Mouse (Mus musculus) hindlimb bud, embryonic 11.5 days (tissue): ENCODE results near the gene Ceacam2.
"Not testable (repeated sequence)": the region's sequence is repeated elsewhere in the genome, so short reads cannot be mapped to it uniquely, and the experiment has no call there.

Source experiments
- DNase-seq: peaks from one replicate; pipeline ENCODE4 v3.0.0-alpha.2; 2012; ENCODE audit warnings: low read depth, low spot score; ENCODE audit errors: extremely low spot score

Gene Ceacam2

DNA sequence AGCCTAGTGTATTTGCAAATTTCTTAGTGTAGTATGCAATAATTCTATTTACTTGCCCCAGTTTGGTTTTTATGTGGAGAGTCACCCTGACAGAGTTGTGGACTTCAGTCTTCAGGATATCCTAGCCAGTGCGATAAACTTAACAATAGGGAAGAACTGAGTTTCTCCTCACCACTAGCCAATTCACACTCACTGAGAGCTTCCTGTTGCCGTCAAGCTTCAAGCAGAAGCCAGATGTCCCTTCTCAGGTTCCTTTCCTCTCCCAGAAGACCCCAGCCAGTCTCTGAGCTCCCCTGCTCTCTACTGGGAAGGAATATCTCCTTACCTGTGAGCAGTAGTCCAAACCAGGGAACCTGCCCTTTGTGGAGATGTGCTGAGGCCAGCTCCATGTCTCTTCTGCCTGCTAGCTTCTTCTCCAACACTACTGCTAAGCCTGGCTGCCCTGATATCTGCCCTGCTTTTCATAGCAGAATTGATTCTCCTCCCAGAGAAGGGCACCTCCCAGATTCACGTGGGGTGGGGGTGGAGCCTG, at the start of gene Ceacam2:
Gene Ceacam2, minus strand, starts transcription at position 482 of the 532 bp plus-strand sequence.
- not testable (repeated sequence) for DNase-seq

DNA sequence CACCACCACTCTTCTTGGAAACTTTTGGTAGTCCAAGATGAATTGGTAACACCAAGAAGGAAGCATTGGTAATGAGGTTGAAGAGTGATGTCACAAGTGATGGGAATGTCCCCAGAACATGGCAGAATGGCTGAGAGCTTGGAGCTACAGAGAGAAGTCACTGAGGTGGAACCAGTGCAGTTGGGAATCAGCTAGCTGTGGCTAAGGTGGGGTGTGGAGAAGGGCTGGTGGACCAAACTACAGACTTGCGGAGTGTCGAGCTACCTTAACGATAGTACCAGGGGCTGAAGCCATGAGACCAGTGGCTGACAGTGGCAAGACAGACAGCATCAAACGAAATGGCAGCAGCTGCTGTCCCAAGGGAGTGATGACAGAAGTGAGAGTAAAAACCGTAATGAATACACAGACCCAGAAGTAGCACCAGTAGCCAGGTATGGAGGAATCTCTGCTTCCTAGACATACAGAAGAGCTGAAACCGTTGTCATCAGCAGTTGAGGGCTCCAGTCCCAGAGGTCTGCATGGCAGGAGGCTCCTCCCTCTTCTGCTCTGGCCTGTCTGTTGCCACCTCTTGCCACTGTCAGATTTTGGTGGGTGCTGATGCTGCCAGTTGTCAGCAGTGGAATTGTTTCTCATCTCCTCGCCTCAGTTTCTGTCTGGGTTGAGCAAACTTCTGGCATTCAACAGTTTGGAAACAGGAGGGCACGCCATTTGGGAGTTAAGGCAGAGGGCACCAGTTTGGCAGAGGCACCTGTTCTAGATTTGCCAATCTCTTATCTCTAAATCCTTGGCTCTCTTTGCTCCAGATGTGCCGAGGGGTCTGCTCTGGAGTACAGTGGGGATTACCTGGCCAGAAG, 45.9 kb upstream of the Ceacam2 start:
- DNase-seq: no peak

DNA sequence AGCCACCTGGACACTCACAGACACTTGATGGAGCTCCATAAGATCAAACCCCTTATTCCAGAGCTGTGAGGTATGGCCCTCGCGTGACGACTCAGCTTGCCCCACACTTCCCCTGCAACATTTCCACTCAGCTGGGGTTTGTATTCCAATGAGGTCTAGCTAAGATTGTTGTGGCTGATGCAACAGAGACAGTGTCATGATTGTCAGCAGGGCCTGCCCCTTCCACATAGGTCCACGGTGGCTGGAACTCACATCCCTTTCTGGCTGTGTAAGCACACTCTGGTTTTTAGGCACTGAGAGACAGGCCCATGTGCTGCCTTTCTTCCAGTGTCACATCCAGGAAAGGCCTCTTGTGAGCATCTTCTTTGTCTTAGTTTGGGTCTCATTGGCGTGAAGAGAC, 45.0 kb upstream of the Ceacam2 start:
- no peak for DNase-seq

DNA sequence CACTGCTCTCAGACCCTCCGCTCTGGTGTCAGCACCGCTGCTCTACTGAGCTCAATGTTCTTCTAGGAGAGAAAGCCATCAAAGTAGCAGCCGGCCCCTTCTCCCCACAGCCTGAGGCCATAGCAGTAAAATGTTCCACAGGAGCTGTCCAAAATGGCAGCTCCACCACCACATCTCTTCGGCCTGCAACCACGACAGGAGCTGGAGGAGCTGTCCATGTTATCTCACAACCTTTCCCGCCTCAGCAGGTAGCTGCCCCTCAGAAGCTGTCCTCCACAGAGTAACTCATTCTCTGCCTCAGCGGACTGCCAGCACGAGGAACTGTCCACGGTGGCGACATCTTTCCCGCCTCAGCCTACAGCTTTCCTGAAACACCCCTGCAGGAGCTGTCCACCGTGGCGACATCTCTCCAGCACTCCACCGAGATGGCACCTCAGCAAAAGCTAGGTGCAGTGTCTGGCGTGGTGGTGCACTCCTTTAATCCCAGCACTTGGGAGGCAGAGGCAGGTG, 42.7 kb upstream of the Ceacam2 start:
- DNase-seq: no peak

DNA sequence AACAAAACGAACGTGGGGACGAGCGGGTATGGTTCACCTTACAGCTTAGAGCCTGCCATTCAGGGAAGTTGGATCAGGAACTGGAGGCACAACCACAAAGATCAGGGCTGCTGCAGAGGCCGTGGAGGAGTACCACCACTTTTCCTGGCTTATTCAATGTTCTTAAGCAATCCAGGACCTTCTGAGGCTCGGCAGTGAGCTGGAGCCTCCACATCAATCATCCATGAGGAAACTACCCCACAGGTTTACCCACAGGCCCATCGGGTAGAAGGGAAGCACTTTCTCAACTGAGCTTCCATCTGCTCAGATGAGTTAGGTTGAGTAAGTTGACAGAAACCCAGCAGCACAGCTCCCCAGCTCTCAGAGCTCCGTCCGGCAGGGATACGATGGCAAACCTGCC, 39.8 kb upstream of the Ceacam2 start:
- no peak for DNase-seq

DNA sequence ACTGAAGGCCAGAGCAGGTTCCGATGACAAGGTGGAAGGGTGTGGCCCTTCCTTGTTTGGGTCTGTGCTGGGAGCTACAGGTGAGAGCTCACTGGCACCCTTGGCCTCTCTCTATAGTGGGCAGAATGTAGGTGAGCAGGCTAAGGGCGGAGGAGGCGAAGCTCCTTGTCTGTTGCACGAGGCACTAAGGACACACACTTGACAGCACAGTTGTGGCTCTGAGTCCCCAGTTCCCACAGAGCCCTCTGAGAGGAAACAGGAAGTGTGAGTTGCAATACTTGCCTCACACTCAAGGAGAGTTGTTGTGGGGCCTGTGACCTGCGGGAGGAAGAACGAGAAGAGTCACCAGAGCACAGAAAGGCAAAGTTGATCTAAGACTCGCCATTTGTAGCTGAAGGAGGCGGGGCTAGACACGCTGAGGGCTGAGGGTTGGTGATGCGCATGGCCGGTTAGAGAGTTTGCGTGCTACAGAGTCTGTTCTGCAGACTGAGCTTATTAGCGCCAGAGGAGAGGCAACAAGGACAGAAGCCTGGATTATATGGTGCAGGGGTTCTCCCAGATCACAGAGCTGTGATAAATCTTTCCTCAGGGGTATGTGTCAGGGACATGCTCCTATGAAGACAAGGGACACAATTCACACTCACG, 37.3 kb upstream of the Ceacam2 start:
- DNase-seq: not testable (repeated sequence)

DNA sequence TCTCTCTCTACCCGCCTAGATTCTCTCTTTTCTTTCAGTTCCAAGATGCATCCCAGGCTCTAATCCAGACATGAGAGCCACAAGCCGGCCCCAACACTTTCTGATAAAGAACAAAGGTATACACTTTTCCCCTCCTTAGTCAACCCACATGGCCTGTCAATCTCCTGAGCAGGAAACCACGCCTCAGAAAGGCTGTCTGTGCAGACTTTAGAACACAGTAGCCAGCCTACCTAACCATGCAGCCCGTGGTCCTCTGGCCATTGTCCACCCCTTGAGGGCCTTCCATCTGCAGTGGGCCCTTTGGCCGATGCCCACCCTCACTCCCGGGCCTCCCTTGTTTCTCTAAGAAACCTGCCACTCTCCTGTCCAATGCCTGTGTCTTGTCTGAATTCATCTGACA, 36.7 kb upstream of the Ceacam2 start:
- not testable (repeated sequence) for DNase-seq

DNA sequence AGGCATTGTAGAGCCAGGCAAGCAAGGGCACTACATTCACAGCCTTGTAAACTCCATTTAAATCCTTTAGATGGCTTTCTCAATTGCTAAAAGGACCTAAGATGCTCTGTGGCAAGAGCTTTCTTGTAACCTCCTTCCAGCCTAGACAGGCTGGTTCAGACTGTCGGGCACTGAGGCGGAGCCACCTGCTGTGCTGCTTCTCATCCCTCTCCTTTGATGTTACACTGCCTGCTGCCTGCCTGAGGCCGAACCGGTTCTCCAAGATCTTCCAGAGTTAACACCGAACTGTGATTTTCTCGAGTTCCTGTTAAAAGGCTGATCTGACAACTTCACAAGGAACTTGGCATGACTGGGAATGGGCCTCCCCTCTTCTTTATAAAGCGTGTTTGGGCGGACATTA, 36.2 kb upstream of the Ceacam2 start:
- DNase-seq: no peak

DNA sequence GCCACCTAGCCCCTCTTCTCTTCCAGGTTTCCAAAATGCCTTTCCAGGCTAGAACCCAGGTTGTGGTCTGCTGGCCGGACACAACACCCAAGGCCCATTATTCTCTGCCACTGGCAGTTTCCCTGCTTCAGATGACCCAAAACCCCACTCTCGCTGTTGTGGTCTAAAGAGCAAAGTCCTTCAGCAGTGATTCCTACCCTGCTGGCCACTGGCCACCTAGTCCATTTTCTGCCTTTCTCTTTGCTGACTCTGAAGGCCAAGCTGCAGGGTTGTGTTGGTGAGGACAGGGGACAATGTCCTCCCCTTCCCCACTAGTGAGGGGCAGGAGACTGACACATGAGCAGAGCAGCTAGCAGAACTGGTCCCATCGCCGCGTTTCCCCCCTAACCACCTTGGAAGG, 35.4 kb upstream of the Ceacam2 start:
- DNase-seq: no peak

DNA sequence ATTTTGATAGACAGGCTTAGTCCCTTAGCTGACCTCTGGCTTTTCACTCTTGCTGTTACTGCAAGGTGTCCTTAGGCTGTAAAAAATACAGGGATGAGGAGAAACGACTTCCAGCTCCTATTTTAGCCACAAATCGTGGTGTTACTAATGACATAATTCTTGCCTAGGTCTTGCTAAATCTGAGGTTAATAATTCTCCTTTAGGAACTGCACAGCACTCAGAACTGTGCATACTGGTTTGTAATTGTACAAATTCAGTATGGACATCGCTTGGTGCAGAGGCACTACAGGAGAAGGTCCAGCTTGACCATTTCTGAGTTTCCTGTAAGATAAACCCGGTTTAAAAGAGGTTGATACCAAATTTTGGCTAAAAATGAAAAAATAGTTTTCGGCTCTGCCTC, 34.1 kb upstream of the Ceacam2 start:
- not testable (repeated sequence) for DNase-seq

DNA sequence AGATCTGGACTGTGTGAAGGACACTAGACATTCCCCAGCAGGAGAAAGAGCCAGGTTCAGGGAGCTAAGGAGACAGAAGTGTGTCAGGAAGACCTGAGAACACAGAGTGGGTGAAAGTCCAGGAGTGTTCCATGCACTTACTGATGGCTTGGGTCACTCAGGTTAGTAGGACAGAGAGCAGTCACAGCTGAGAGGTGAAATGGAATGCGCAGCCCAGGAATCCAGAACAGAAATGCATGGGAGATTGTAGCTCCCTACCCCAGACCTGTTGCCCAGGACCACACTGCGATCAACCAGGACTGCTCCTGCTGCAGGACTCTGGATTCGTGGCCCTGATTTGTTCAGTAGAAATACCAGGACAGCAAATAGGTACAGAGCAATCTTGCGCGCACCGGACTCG, 29.1 kb upstream of the Ceacam2 start:
- no peak for DNase-seq

DNA sequence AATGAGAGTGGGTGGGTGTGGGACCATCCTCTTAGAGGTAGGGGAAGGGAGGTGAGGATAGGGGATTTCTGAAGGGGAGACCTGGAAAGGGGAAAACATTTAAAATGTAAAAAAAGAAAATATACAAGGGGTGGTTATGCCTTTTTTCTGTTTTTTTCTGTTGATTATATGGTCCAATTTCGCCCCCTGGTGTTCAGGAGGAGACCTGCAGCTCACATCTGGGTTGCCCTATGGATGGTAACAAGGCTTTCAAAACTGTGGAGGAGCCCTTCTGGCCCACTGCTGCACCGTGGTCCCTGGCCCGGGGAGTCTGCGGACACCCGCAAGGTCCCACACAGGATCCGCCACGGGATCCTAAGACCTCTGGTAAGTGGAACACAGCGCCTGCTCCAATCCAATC, 1.8 kb upstream of the Ceacam2 start:
- not testable (repeated sequence) for DNase-seq

DNA sequence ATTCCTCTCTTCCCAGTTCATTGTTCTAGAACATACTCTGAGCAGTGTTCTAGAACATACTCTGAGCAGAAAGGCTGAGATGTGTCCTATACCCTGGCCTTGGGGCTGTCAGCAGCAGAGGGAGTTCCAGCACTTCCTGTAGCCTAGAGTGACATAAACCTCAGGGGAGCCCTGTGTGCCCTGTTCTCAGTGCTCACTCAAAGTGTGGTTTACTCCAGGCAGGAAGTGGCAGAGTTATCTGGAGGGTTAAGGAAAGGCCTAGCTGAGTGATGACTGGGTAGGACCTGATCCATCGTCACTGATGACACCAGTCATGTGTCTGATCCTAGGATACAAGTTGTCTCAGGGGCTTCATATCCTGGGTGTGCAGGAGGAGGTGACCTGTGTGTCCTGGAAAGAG, 297 bp upstream of the Ceacam2 start:
- not testable (repeated sequence) for DNase-seq

DNA sequence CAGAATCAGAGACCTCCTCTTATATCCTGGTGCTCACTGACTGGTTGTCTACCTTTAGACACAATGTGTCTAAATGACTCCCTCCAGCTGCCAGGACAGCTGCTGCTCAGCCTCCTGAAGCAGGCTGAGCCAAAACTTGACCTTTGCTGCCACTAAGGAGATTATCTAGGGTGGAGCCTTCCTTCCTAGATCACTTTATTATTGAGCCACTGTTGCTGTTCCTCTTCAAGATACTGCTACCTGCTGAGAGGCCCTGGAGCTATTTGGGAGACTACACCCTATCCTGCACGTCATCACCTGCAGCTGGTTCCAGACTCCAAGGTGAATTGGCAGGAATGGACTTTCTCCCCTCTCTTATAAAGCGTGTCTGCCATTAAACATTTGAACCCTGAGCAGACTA, 8.8 kb downstream of the Ceacam2 start:
- DNase-seq: no peak

DNA sequence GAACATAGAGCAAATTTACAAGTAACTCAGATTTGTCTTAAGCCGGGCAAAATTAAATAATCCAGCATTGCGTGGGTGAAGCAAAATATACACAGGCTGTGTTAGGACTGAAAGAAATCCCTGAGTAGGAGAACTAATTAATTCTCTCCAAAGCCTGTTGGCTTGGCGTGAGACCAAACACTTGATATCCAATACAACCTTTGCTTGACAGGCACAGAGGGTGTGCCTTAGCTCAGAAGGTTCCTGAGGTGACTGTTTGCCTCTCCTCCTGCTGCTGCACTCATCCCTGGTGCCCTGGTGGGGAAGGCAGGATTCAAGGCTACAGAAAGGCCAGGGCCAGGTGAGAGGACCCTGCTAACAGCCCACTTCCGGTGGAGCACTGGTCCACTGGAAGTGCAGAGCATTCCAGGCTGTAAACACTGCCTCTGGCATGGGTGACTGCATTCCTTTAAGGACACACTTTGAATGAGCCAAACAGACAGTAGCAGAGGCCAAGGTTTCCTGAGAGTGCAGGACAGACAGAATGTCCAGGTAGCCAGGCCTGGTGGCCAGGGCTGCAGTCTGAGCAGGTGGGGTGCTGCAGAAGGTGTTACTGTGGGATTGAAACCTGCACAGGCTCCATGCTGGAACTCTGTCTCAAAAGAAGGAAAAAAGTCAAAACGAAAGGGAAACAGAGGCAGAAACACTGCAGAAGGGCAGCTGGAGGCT, 23.4 kb downstream of the Ceacam2 start:
- DNase-seq: not testable (repeated sequence)

DNA sequence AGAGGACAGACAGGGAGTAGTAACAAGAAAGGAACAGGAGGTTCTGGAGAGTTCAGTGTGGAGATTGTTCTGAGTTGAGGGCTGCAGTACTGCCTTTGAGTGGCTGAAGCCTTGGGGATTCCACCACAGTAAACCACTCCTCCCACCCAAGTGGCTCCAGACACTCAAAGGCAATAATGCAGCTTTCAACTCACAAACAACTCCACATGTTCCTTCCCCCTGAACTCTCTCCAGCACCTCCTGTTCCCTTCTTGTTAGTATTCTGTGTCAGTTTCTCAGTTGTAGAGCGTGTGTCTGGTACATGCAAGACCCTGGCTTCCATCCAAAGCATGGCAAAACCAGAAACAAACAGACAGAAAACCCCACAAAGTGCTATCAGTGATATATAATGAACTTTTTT, 24.0 kb downstream of the Ceacam2 start:
- DNase-seq: not testable (repeated sequence)

DNA sequence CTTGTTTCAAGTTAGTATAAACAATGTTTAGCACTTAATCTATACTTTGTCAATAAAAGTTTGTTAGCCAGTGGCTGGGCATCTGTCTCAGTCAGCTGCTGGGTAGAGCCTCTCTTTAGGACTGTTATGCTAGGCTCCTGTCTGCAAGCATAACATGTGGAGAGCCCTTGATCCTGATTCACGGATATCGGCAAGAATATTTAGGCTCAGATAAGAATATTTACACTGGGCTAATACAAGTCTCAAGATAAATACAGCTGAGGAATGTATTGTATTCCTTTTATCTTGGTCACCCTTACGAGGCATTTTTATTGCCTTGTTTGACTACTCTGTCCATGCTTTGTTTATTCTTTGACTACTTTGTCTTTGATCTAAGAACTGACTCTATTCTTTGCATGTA, 29.7 kb downstream of the Ceacam2 start:
- no peak for DNase-seq

DNA sequence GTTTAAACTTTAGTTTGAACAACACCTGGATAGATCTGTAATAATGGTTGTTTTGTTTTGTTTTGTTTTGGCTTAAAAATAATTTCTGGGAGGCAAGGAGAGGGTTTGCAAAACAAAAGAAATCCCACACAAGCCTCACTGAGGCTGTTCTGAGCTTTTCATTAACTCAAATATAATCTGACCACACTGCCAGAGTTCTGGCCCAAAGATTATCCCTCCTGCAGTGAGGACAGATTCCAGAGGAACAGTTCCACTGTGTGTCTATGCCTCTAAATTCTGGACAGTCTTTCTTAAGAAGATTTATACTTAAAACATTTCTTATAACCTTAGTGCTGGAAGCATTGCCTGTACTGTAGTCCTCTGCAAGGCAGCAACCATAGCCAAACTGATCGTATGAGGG, 45.0 kb downstream of the Ceacam2 start:
- no peak for DNase-seq

DNA sequence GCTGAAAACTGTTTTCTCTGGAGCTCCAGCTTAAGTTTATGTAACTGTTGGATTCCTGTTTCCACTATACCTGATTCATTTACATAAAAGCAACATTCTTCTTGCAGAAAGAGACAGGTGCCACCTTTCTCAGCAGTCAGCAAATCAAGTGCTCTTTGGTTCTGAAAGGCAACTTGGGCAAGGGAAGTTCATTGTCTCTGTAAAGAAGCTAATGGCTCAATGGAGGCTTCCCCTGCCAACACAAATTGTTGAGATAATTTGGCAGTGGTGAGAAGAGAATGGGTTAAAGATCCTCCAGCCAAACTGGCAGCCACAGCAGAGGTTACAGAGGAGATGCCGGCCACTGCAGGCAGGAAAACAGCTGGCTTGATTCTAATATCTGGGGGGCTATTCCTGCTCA, 49.0 kb downstream of the Ceacam2 start:
- not testable (repeated sequence) for DNase-seq

DNA sequence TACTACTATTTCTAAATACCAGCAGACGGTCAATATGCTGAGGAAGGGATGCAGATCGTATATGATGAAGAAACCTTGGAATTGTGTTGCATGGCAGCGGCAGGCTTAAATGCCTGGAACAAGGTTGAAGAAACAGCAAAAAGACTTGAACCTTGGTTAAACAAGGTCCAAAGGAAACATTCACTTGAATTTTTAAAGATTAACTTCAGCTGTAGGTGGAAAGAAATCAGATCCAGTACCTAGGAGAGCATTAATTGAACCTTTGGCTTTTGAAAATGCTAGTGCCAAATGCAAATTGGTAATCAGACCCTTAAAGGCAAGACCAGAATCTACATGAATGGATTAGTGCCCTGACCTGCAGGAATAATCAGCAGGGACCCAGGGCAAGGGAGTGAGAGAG, 50.3 kb downstream of the Ceacam2 start:
- DNase-seq: not testable (repeated sequence)

DNA sequence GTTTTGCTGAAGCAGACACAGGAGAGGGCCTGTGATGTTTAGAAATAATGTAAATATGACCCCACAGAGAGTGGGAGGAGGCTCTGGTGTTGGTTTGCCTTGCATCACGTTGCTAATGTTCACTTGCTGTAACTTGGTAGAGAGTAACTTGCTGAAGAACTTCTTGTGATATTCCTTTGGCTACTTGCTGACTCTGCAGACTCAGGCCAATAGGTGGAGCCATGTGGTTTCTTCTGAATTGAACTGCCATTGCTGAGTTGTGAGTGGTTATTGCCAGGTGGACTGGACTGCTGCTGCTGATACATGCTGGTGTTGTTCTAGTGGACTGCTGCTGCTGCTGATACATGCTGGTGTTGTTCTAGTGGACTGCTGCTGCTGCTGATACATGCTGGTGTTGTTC, 53.5 kb downstream of the Ceacam2 start:
- no peak for DNase-seq
